Mouse (Mus musculus) liver, adult (tissue): Measurements from ENCODE around the gene Gm20914.
"Not testable (repeated sequence)": the region's sequence is repeated elsewhere in the genome, so short reads cannot be mapped to it uniquely, and the experiment has no call there.

Experiments
- GATA4 ChIP-seq: IDR thresholded peaks from 2 replicates; pipeline ENCODE4 v1.6.1; 2014; ENCODE audit warnings: mild to moderate bottlenecking, low read length; ENCODE audit not compliant: insufficient replicate concordance

The Gm20914 gene

DNA sequence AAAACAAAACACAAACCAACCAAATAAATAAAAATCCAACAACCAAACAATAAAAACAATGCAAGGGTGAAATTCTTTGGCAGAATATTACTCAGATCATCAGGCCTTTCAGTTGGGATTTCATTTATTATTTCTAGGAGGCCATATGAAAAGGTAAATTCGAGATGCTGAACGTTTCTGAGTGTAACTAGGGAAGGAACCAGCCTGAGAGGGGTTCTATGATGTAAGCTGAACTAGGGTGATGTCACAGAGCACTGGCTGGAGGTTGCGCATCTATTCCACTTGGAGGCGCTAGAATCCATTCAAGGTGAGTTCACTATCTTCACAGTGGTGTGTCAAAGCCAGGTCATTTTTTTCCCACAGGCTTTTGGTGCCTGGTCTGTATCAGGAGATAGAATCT, at the start of gene Gm20914:
Gene Gm20914, plus strand, starts transcription at position 301 of the 400 bp plus-strand sequence.
- not testable (repeated sequence) for TF ChIP-seq GATA4
